Mouse (Mus musculus) forebrain, embryonic 14.5 days (tissue): Measurements from ENCODE around the gene Slc13a4. TPM values are rescaled to one million over a fixed set of nuclear protein-coding genes. Genes with fewer than 3 reads are reported as not detected.

Source experiments
- ATAC-seq: fragments of 200-750 bp; cut with Nextera tagmentation; 2 replicates; pipeline ENCODE4 v1.8.0; 2017; ENCODE audit warnings: mild to moderate bottlenecking, moderate library complexity
- DNase-seq: peaks from one replicate; pipeline ENCODE4 v3.0.0-alpha.2; 2015; ENCODE audit warnings: low spot score
- H3K27ac ChIP-seq: fragments of 300-500 bp; sonication (generic); 2 replicates; pipeline ENCODE4 v1.5.1; 2014; ENCODE audit warnings: low read depth, mild to moderate bottlenecking, control low read depth, low read length, moderate library complexity
- H3K27me3 ChIP-seq: fragments of 300-500 bp; sonication (generic); replicated peaks from 2 replicates; pipeline ENCODE4 v1.6.1; 2014; ENCODE audit warnings: low read length, control low read depth, mixed read lengths; ENCODE audit not compliant: control insufficient read depth, insufficient read depth
- H3K36me3 ChIP-seq: fragments of 300-500 bp; sonication (generic); 2 replicates; pipeline ENCODE4 v1.6.1; 2014; ENCODE audit warnings: low read length, control low read depth; ENCODE audit not compliant: control insufficient read depth, insufficient read depth
- H3K4me1 ChIP-seq: fragments of 300-500 bp; sonication (generic); 2 replicates; pipeline ENCODE4 v1.6.1; 2014; ENCODE audit warnings: antibody characterized with exemption, low read length, control low read depth; ENCODE audit not compliant: control insufficient read depth, insufficient read depth
- H3K4me2 ChIP-seq: fragments of 300-500 bp; sonication (generic); 2 replicates; pipeline ENCODE4 v1.6.1; 2014; ENCODE audit warnings: mild to moderate bottlenecking, control low read depth, low read length
- H3K4me3 ChIP-seq: fragments of 300-500 bp; sonication (generic); 2 replicates; pipeline ENCODE4 v1.5.1; 2014; ENCODE audit warnings: low read depth, low read length, control low read depth
- H3K9ac ChIP-seq: fragments of 300-500 bp; sonication (generic); 2 replicates; pipeline ENCODE4 v1.6.1; 2014; ENCODE audit warnings: mild to moderate bottlenecking, low read length, control low read depth, moderate library complexity
- H3K9me3 ChIP-seq: fragments of 300-500 bp; sonication (generic); replicated peaks from 2 replicates; pipeline ENCODE4 v1.6.1; 2016; ENCODE audit warnings: low read length, control low read depth, mixed read lengths; ENCODE audit not compliant: control insufficient read depth
- WGBS: fragments of 180-500 bp; shearing (Covaris S2); extraction: QIAGEN DNeasy Blood & Tissue Kit; methylation state at CpG from one replicate; pipeline ENCODE4 v1.1.7; 2014; 5-methylcytosine and 5-hydroxymethylcytosine counted together
- polyA plus RNA-seq: library from polyadenylated mRNA; unstranded; fragments of >200 nt; fragmentation: Nextera tagmentation; extraction: Ambion mirVana; gene quantifications from 2 replicates; pipeline ENCODE4 v1.2.1, GENCODE M21; 2014

The Slc13a4 gene
- 2.7 and 4.6 TPM in 2 replicates for polyA plus RNA-seq

GRCm38 (mm10) chr6:35308037-35308436, at the start of gene Slc13a4:
Gene Slc13a4 (minus strand): TSS chr6:35308131.
- no peaks in the 10 kb centered on the region for H3K9me3 ChIP-seq
- H3K4me1 ChIP-seq: no peaks in the 10 kb centered on the region
- H3K4me2 ChIP-seq: no peak within 1 kb of the TSS
- WGBS: 15% methylated on average over 7 of the region's 7 CpGs
- H3K27ac ChIP-seq: no peak within 1 kb of the TSS
- DNase-seq: no peak
- H3K9ac ChIP-seq: no peak within 1 kb of the TSS
- no peak for ATAC-seq
- no peak within 1 kb of the TSS for H3K4me3 ChIP-seq
- H3K36me3 ChIP-seq: no peaks in the 10 kb centered on the region
- no peaks in the 10 kb centered on the region for H3K27me3 ChIP-seq

- 82% methylated on average over 3 of the region's 3 CpGs for WGBS
- no peaks in the 10 kb centered on the region for H3K9me3 ChIP-seq
- peaks cover 10% of the 10 kb centered on the region for H3K4me1 ChIP-seq
- peak overlapping the region; percentile 27; the same call in 1 of the 2 replicates for H3K27ac ChIP-seq
- no peak overlapping the region for H3K4me2 ChIP-seq
- H3K4me3 ChIP-seq: no peak overlapping the region
- no peak overlapping the region for H3K9ac ChIP-seq
- no peak for ATAC-seq
- no peaks in the 10 kb centered on the region for H3K36me3 ChIP-seq
- no peaks in the 10 kb centered on the region for H3K27me3 ChIP-seq
- no peak for DNase-seq
Measured at GRCm38 (mm10) chr6:35355320-35355719, 47.4 kb upstream of the Slc13a4 start.

DNA sequence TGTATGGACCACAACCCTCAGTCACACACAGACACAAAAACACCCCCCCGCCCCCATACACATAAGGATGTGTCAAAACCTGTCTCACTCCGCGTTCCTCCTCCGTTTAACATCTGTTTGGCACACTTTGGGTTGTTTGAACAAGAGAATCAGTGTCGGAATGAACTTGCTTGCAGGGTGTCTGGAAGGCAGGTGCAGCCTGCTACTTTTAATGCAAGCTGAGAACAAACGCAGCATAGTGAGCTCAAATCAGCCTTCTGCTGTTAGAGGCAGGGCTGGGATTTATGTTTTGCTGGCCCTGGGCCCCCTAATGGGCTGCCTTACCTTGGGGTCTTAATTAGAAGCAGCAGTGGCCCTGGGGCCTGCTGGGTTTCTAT, 46.7 kb upstream of the Slc13a4 start:
- Histone ChIP-seq H3K4me2 (peak overlapping the region; percentile 33), H3K9ac (no peak overlapping the region), H3K9me3 (no peaks in the 10 kb centered on the region), H3K4me1 (peaks cover 10% of the 10 kb centered on the region), H3K36me3 (no peaks in the 10 kb centered on the region), H3K27me3 (no peaks in the 10 kb centered on the region), H3K27ac (peak overlapping the region; percentile 27; the same call in 1 of the 2 replicates), H3K4me3 (no peak overlapping the region)
- under 1% methylated on average over 6 of the region's 6 CpGs for WGBS
- ATAC-seq (peak; percentile 74), DNase-seq (peak; percentile 77)

DNA sequence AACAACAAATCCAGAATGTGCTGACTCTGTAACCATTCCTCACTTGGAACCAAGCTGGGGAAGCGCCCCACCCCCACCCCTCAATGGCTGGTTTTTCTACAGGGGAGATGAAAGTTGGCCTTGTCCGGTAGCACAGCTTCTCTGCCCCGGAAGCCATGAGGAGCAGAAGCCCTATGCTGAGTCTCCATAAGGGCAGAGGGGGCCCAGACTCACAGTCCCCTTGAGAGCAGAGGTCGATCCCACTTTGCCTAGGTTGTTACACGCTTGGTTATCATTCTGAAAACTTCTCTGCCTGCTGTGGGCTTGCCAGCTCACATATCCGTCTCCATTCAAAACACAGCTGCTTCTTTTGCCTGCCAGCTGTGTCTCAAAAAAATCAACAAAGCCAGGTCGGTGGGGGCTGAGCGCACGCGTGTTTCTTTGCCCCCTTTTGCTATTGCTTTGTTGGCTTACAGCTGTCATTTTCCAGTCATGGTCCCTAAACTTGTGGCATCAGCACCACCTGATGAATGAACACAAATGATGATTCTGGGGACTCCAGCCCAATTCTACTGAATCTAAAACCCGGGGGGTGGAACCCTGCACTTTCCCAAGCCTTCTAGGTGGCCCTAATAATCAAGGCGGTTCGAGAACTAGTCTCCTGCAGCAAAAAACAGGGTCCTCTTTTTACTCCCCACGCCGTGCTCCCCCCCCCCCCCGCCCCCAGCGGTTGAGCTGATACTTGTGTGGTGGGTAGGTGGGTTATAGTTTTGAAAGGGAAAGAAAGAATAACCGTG, 46.1 kb upstream of the Slc13a4 start:
- Histone ChIP-seq H3K4me1 (peaks cover 10% of the 10 kb centered on the region), H3K36me3 (no peaks in the 10 kb centered on the region), H3K27ac (no peak overlapping the region), H3K27me3 (no peaks in the 10 kb centered on the region), H3K4me3 (no peak overlapping the region), H3K4me2 (peak overlapping the region; percentile 33), H3K9me3 (no peaks in the 10 kb centered on the region), H3K9ac (no peak overlapping the region)
- DNase-seq (peak; percentile 45), ATAC-seq (peak; percentile 30; the same call in 1 of the 2 replicates)
- 3% methylated on average over 16 of the region's 18 CpGs for WGBS

GRCm38 (mm10) chr6:35353416-35353815, 45.5 kb upstream of the Slc13a4 start:
- no peak overlapping the region for H3K4me2 ChIP-seq

GRCm38 (mm10) chr6:35352867-35353266, 44.9 kb upstream of the Slc13a4 start:
- no peak overlapping the region for H3K27ac ChIP-seq
- DNase-seq (no peak), ATAC-seq (no peak)
- no peaks in the 10 kb centered on the region for H3K36me3 ChIP-seq
- H3K4me2 ChIP-seq: no peak overlapping the region
- H3K9ac ChIP-seq: no peak overlapping the region
- no peaks in the 10 kb centered on the region for H3K9me3 ChIP-seq
- H3K27me3 ChIP-seq: no peaks in the 10 kb centered on the region
- no peak overlapping the region for H3K4me3 ChIP-seq
- 89% methylated on average over 8 of the region's 8 CpGs for WGBS
- peaks cover 10% of the 10 kb centered on the region for H3K4me1 ChIP-seq

More at GRCm38 (mm10) chr6:35353416-35353815, 45.5 kb upstream of the Slc13a4 start:
- no peaks in the 10 kb centered on the region for H3K9me3 ChIP-seq
- H3K27ac ChIP-seq: no peak overlapping the region
- H3K36me3 ChIP-seq: no peaks in the 10 kb centered on the region
- DNase-seq (no peak), ATAC-seq (no peak)
- 50% methylated on average over 5 of the region's 5 CpGs for WGBS
- H3K27me3 ChIP-seq: no peaks in the 10 kb centered on the region
- H3K4me1 ChIP-seq: peaks cover 10% of the 10 kb centered on the region
- no peak overlapping the region for H3K4me3 ChIP-seq
- no peak overlapping the region for H3K9ac ChIP-seq

GRCm38 (mm10) chr6:35351826-35352225, 43.9 kb upstream of the Slc13a4 start:
- Histone ChIP-seq H3K27me3 (no peaks in the 10 kb centered on the region), H3K9me3 (no peaks in the 10 kb centered on the region), H3K27ac (no peak overlapping the region), H3K4me2 (no peak overlapping the region), H3K9ac (no peak overlapping the region), H3K4me3 (no peak overlapping the region), H3K36me3 (no peaks in the 10 kb centered on the region), H3K4me1 (peaks cover 10% of the 10 kb centered on the region)
- ATAC-seq (no peak), DNase-seq (no peak)
- 95% methylated on average over 3 of the region's 3 CpGs for WGBS

GRCm38 (mm10) chr6:35349784-35350183, 41.9 kb upstream of the Slc13a4 start:
- no peak overlapping the region for H3K27ac ChIP-seq
- H3K4me3 ChIP-seq: no peak overlapping the region
- H3K36me3 ChIP-seq: no peaks in the 10 kb centered on the region
- peaks cover 8% of the 10 kb centered on the region for H3K4me1 ChIP-seq
- WGBS: 42% methylated on average over 7 of the region's 7 CpGs
- H3K9me3 ChIP-seq: no peaks in the 10 kb centered on the region
- no peak overlapping the region for H3K9ac ChIP-seq
- no peaks in the 10 kb centered on the region for H3K27me3 ChIP-seq
- ATAC-seq: no peak
- no peak overlapping the region for H3K4me2 ChIP-seq
- peak; percentile 24 for DNase-seq

GRCm38 (mm10) chr6:35338640-35339039, 30.7 kb upstream of the Slc13a4 start:
- H3K4me2 ChIP-seq: no peak overlapping the region
- H3K4me3 ChIP-seq: no peak overlapping the region
- WGBS: 17% methylated on average over 3 of the region's 3 CpGs
- H3K9me3 ChIP-seq: no peaks in the 10 kb centered on the region
- DNase-seq (no peak), ATAC-seq (no peak)
- no peak overlapping the region for H3K9ac ChIP-seq
- H3K36me3 ChIP-seq: no peaks in the 10 kb centered on the region
- no peak overlapping the region for H3K27ac ChIP-seq
- no peaks in the 10 kb centered on the region for H3K4me1 ChIP-seq
- no peaks in the 10 kb centered on the region for H3K27me3 ChIP-seq
